Mouse (Mus musculus) heart, postnatal 0 days (tissue): ENCODE data around the gene Tbk1. TPM values are rescaled to one million over a fixed set of nuclear protein-coding genes. Genes with fewer than 3 reads are reported as not detected.

Experiments
- ATAC-seq: fragments of 200-750 bp; cut with Nextera tagmentation; 2 replicates; pipeline ENCODE4 v1.8.0; 2017; ENCODE audit warnings: low read depth, moderate number of reproducible peaks, moderate library complexity; ENCODE audit not compliant: insufficient read depth
- DNase-seq: peaks from one replicate; pipeline ENCODE4 v3.0.0-alpha.2; 2016; ENCODE audit warnings: low spot score
- H3K27ac ChIP-seq: fragments of 300-500 bp; sonication (generic); 2 replicates; pipeline ENCODE4 v1.5.1; 2014; ENCODE audit warnings: low read depth, mild to moderate bottlenecking
- H3K27me3 ChIP-seq: fragments of 300-500 bp; sonication (generic); 2 replicates; pipeline ENCODE4 v1.6.1; 2014; ENCODE audit warnings: low read length, mixed read lengths; ENCODE audit not compliant: control insufficient read depth, insufficient read depth
- H3K36me3 ChIP-seq: fragments of 300-500 bp; sonication (generic); replicated peaks from 2 replicates; pipeline ENCODE4 v1.6.1; 2014; ENCODE audit warnings: low read length, mixed read lengths; ENCODE audit not compliant: control insufficient read depth, insufficient read depth
- H3K4me1 ChIP-seq: fragments of 300-500 bp; sonication (generic); 2 replicates; pipeline ENCODE4 v1.6.1; 2014; ENCODE audit warnings: antibody characterized with exemption; ENCODE audit not compliant: control insufficient read depth, insufficient read depth
- H3K4me2 ChIP-seq: fragments of 300-500 bp; sonication (generic); 2 replicates; pipeline ENCODE4 v1.6.1; 2014; ENCODE audit warnings: low read depth, mild to moderate bottlenecking, low read length, moderate library complexity
- H3K4me3 ChIP-seq: fragments of 300-500 bp; sonication (generic); 2 replicates; pipeline ENCODE4 v1.5.1; 2014; ENCODE audit warnings: low read depth, low read length
- H3K9ac ChIP-seq: fragments of 300-500 bp; sonication (generic); replicated peaks from 2 replicates; pipeline ENCODE4 v1.6.1; 2014; ENCODE audit warnings: low read depth, low read length, mixed read lengths
- H3K9me3 ChIP-seq: fragments of 300-500 bp; sonication (generic); replicated peaks from 2 replicates; pipeline ENCODE4 v1.6.1; 2016; ENCODE audit warnings: low read length; ENCODE audit not compliant: control insufficient read depth
- CTCF ChIP-seq: IDR thresholded peaks from 2 replicates; pipeline ENCODE4 v1.5.1; 2016; ENCODE audit warnings: antibody characterized with exemption, control low read depth, low read depth
- EP300 ChIP-seq: IDR thresholded peaks from 2 replicates; pipeline ENCODE4 v1.6.1; 2016; ENCODE audit warnings: antibody characterized with exemption, low read depth
- WGBS: fragments of 180-500 bp; shearing (Covaris S2); extraction: QIAGEN DNeasy Blood & Tissue Kit; methylation state at CpG from one replicate; pipeline ENCODE4 v1.1.7; 2014; 5-methylcytosine and 5-hydroxymethylcytosine counted together
- polyA plus RNA-seq: library from polyadenylated mRNA; unstranded; fragments of >200 nt; fragmentation: Nextera tagmentation; extraction: Ambion mirVana; gene quantifications from 2 replicates; pipeline ENCODE4 v1.2.1, GENCODE M21; 2015
- total RNA-seq: library from RNA; depleted of rRNA; stranded (reverse); fragments of >200 nt; gene quantifications from 2 replicates; pipeline ENCODE4 v1.2.3, GENCODE M21; 2014; ENCODE audit warnings: low replicate concordance

Gene Tbk1
- total and polyA plus RNA-seq, 2 experiments from 2014 or later: 12.5 to 15.5 TPM

DNA sequence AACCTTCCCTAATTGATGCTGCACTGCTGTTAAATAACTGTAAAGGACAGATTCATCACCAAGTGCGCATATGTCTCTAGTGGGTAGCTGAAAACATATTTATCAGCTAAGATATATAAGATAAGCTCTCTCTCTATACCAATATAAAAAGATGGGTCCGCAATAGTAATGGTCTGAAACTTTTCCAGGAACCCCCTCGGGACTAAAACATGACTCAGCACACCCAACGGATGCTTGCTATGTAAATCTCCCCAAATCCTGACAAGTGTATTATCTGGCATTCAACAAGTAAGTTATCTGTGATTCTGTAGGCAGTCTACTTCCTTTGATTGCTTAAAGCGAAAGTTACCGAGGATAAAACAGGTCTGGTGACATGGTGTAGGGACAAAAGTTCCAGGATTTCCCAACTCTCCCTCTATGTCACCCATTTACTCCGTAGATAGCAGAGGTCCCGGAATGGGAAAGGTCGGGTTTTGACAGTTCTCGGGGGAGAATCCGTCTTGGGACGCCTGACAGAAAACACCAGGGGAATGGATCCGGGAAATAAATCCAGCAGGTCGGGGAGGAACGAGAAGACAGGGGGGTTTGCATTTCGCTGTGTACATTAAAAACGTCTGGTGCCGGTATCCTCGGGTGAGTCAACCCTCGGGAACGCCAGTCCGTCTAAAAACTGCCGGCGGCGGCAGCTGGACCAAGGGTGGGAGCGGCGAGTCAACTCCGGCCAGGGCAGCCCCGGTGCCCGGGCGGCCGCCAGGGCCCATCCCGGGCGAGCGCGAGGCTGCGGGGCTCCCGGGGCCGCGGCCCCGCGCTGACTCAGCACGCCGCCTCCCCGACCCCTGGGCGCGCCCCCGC, 570 bp downstream of the Tbk1 start:
- WGBS: 2% methylated on average over 38 of the region's 48 CpGs
- Histone ChIP-seq H3K9ac (peak overlapping the region; percentile 85), H3K4me1 (peaks cover 9% of the 10 kb centered on the region; the same call in 1 of the 2 replicates), H3K27me3 (no peaks in the 10 kb centered on the region), H3K4me2 (peak overlapping the region; percentile 68), H3K36me3 (peaks cover 29% of the 10 kb centered on the region), H3K27ac (peak overlapping the region; percentile 84), H3K9me3 (no peaks in the 10 kb centered on the region), H3K4me3 (peak overlapping the region; percentile 73)
- no peak for TF ChIP-seq EP300
- no peak for TF ChIP-seq CTCF
- DNase-seq: peak; percentile 40
- ATAC-seq: peak; percentile 68

DNA sequence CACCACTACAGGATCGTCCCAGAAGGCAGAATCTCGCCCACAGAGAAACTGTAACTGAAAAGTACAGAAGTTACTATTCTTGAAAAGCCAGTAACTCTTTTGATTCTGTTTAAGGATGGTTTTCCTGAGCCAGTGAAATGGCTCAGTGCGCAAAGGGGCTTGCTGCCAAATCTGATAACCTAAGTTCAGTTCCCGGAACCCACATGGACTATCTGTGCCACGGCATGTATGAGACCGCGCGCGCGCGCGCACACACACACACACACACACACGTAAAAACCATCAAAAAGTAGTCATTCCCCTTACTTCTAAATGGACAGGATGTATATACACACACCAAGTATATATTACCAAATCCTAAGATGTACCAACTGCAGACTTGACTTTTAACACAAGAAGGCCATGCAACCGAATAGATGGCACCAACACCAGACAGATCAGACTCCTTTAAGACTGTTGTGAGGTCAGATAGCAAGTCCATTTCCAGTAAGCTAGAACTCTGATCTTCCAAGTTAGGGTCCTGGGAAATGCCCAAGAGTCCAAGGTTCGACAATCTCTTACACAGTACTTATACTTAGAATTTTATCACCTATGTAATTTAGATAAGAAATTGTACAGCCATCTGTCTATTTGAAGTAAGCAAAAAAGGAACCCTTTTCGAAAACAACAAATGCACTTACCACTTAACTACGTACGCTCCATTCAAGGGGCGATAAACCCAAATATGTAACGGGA, 1.4 kb downstream of the Tbk1 start:
- H3K36me3 ChIP-seq: peaks cover 37% of the 10 kb centered on the region
- H3K4me2 ChIP-seq: peak overlapping the region; percentile 68
- H3K9ac ChIP-seq: peak overlapping the region; percentile 85; the same call in 1 of the 2 replicates
- H3K27ac ChIP-seq: no peak overlapping the region
- H3K9me3 ChIP-seq: no peaks in the 10 kb centered on the region
- ATAC-seq (no peak), DNase-seq (no peak)
- no peak for TF ChIP-seq CTCF
- no peak for TF ChIP-seq EP300
- no peaks in the 10 kb centered on the region for H3K27me3 ChIP-seq
- WGBS: 70% methylated on average over 20 of the region's 20 CpGs
- H3K4me3 ChIP-seq: peak overlapping the region; percentile 73
- peaks cover 9% of the 10 kb centered on the region; the same call in 1 of the 2 replicates for H3K4me1 ChIP-seq

DNA sequence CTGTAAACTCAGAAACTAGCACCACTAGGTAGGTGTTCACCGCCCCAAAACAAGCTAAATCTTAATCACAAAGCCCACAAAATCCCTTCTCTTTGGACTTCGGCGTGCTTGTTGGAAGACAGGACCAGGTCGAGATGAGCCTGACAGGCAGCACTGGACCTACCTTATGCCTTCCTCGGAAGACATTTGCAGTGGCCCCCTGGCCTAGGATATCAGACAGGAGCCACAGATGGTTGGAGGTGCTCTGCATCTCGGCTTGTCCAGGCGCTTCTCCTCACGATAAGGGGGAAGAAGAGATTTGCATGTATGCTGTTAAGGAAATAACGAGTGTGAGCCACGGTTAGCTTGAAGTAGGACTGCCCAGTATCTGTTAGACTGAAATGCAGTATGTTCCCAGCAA, 2.6 kb downstream of the Tbk1 start:
- Histone ChIP-seq H3K27me3 (no peaks in the 10 kb centered on the region), H3K4me3 (no peak overlapping the region), H3K27ac (no peak overlapping the region), H3K9ac (no peak overlapping the region), H3K4me1 (peaks cover 9% of the 10 kb centered on the region; the same call in 1 of the 2 replicates), H3K9me3 (no peaks in the 10 kb centered on the region), H3K36me3 (peaks cover 39% of the 10 kb centered on the region), H3K4me2 (no peak overlapping the region)
- ATAC-seq (no peak), DNase-seq (no peak)
- WGBS: 90% methylated on average over 10 of the region's 10 CpGs
- TF ChIP-seq EP300: no peak
- TF ChIP-seq CTCF: no peak

DNA sequence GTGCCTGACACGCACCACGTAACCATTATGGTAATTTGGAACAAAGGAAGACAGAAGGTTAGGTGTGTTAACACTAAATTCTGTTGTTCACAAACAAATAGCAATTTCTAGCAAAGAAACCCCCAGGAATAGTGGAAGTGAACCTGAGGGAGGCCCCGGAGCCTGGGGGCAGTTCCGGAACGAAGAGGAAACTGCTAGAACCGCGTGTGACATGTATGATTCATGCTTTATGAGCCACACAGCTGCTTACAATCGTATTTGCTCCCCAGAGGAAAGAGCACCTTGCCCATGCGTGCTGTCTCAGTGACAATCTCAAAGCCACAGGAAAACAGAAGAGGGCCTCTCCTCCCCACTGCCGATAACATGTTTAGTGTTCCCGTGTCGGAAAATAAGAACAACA, 3.6 kb downstream of the Tbk1 start:
- 84% methylated on average over 12 of the region's 12 CpGs for WGBS
- no peak for TF ChIP-seq CTCF
- TF ChIP-seq EP300: no peak
- Histone ChIP-seq H3K27me3 (no peaks in the 10 kb centered on the region), H3K4me1 (peaks cover 9% of the 10 kb centered on the region; the same call in 1 of the 2 replicates), H3K27ac (no peak overlapping the region), H3K36me3 (peaks cover 45% of the 10 kb centered on the region), H3K9me3 (no peaks in the 10 kb centered on the region), H3K4me3 (no peak overlapping the region), H3K4me2 (no peak overlapping the region), H3K9ac (no peak overlapping the region)
- ATAC-seq: no peak
- DNase-seq: no peak

DNA sequence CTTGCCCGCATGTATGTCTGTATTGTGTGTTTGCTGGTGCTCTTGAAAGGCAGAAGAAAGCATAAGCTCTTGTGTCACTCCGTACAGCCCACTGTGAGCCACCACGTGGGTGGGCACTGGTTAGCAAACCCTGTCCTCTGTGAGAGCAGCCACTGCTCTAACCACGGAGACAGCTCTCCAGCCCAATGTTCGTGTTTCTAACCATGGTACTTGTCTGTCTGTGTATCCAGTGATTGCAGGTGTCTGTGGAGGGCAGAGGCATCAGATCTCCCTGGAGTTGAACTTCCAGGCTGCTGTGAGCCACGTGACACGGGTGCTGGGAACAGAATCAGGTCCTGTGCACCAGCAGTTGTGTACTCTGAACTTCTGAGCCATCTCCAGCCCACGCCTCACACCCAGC, 4.3 kb downstream of the Tbk1 start:
- ATAC-seq (no peak), DNase-seq (no peak)
- Histone ChIP-seq H3K4me3 (no peak overlapping the region), H3K27me3 (no peaks in the 10 kb centered on the region), H3K9me3 (no peaks in the 10 kb centered on the region), H3K9ac (no peak overlapping the region), H3K4me1 (peaks cover 9% of the 10 kb centered on the region; the same call in 1 of the 2 replicates), H3K4me2 (no peak overlapping the region), H3K36me3 (peaks cover 48% of the 10 kb centered on the region), H3K27ac (no peak overlapping the region)
- TF ChIP-seq CTCF (no peak), EP300 (no peak)
- 91% methylated on average over 8 of the region's 8 CpGs for WGBS
